Mouse (Mus musculus): ENCODE measurements around the gene a. TPM values are rescaled to one million over a fixed set of nuclear protein-coding genes. Genes with fewer than 3 reads are reported as not detected.
"Not testable (repeated sequence)": the region's sequence is repeated elsewhere in the genome, so short reads cannot be mapped to it uniquely, and the experiment has no call there.

a gene
- polyA plus RNA-seq, 1 experiment from 2014 or later = 5.3 TPM

DNA sequence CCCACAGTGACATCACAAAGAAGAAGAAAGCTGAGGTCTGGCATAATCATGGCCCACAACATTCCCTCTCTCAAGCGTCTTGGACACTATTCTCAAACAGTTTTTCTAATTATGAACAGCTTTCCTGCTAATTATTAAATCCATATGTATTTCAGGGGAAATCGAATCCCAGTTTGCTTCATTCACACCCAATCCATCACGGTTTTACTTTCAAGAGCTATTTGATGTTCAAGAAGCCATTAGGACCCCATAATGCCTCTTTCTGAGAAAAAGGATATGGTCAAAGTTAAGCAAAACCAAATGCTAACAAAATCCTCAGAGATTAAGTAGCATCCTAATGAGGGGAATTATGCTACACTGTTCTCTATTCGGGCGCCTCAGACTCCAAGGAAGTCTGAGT lies 181.8 kb downstream of the a start:
- no peaks in the 10 kb centered on the region for H3K9me3 ChIP-seq (ENCODE audit: control insufficient read depth, low read length)
- no peaks in the 10 kb centered on the region for H3K36me3 ChIP-seq (ENCODE audit: control insufficient read depth, insufficient read depth, low read length)
- ATAC-seq (ENCODE audit: low read depth) (no peak), DNase-seq (ENCODE audit: low spot score) (peak; percentile 53)
- no peak overlapping the region for H3K4me3 ChIP-seq (ENCODE audit: low read depth, low read length)
- H3K9ac ChIP-seq (ENCODE audit: low read depth, low read length) = no peak overlapping the region
- 26% methylated on average over 5 of the region's 5 CpGs for WGBS
- peaks cover 16% of the 10 kb centered on the region for H3K4me1 ChIP-seq (ENCODE audit: control insufficient read depth, insufficient read depth, low read length)
- H3K27me3 ChIP-seq (replicated peaks; ENCODE audit: control insufficient read depth, insufficient read depth, low read length) = no peaks in the 10 kb centered on the region
- H3K4me2 ChIP-seq (ENCODE audit: low read depth, low read length) = no peak overlapping the region
- H3K27ac ChIP-seq (replicated peaks; ENCODE audit: low read depth, low read length) = 0 out of 2 replicates have a peak overlapping the region, but pooled peaks have one; percentile 61

GRCm38 (mm10) chr2:154986609-154987008 lies 195.4 kb downstream of the a start:
- 74% methylated on average over 1 of the region's 1 CpGs for WGBS
- Histone ChIP-seq H3K4me1 (ENCODE audit: control insufficient read depth, insufficient read depth, low read length) (no peaks in the 10 kb centered on the region), H3K36me3 (ENCODE audit: control insufficient read depth, insufficient read depth, low read length) (no peaks in the 10 kb centered on the region), H3K9ac (ENCODE audit: low read depth, low read length) (no peak overlapping the region), H3K4me3 (ENCODE audit: low read depth, low read length) (no peak overlapping the region), H3K9me3 (ENCODE audit: control insufficient read depth, low read length) (no peaks in the 10 kb centered on the region), H3K27ac (replicated peaks; ENCODE audit: low read depth, low read length) (no peak overlapping the region), H3K4me2 (ENCODE audit: low read depth, low read length) (no peak overlapping the region), H3K27me3 (replicated peaks; ENCODE audit: control insufficient read depth, insufficient read depth, low read length) (no peaks in the 10 kb centered on the region)
- no peak for ATAC-seq (ENCODE audit: low read depth)
- no peak for DNase-seq (ENCODE audit: low spot score)

DNA sequence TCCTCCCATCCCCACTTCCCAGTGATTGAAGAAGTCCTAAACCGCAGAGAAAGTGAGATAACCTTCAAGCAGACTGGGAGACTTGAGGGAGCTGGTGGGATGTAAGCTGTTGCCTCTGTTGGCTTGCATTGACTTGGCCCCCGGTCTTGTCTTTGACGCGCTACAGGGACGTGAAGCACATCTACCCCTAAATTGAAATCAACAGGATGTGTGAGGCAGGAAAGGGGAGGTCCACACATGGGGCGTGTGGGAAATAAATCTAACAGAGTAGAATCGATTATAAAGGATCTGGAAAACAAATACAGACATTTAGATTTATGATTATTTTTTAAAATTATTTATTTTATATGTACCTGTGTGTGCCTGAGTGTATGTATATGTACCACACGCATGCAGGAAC lies 200.2 kb downstream of the a start:
- Histone ChIP-seq H3K27ac (replicated peaks; ENCODE audit: low read depth, low read length) (no peak overlapping the region), H3K9me3 (ENCODE audit: control insufficient read depth, low read length) (no peaks in the 10 kb centered on the region), H3K4me2 (ENCODE audit: low read depth, low read length) (no peak overlapping the region), H3K4me1 (ENCODE audit: control insufficient read depth, insufficient read depth, low read length) (no peaks in the 10 kb centered on the region), H3K9ac (ENCODE audit: low read depth, low read length) (no peak overlapping the region), H3K4me3 (ENCODE audit: low read depth, low read length) (no peak overlapping the region), H3K27me3 (replicated peaks; ENCODE audit: control insufficient read depth, insufficient read depth, low read length) (no peaks in the 10 kb centered on the region), H3K36me3 (ENCODE audit: control insufficient read depth, insufficient read depth, low read length) (no peaks in the 10 kb centered on the region)
- no peak for ATAC-seq (ENCODE audit: low read depth)
- 81% methylated on average over 8 of the region's 8 CpGs for WGBS
- no peak for DNase-seq (ENCODE audit: low spot score)

DNA sequence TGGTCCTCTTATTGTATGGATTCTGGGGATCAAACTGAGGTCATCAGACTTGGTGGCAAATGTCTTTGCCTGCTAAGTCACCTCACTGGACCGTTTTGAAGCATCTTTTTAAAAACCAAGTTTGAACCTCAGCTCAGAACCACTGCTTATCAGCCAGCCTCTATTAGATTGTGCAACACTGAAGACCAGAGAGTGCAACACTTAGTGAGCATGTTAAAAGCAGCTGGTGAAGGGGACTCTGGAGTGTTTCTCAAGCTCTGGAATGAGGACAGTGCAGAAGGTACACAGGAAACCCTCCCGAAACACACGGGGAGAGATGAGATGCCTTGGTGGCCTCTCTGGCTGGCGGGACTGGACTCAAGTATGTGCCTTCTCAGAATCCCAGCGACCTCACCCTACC lies 200.9 kb downstream of the a start:
- no peak for DNase-seq (ENCODE audit: low spot score)
- Histone ChIP-seq H3K27ac (replicated peaks; ENCODE audit: low read depth, low read length) (no peak overlapping the region), H3K9me3 (ENCODE audit: control insufficient read depth, low read length) (no peaks in the 10 kb centered on the region), H3K36me3 (ENCODE audit: control insufficient read depth, insufficient read depth, low read length) (no peaks in the 10 kb centered on the region), H3K27me3 (replicated peaks; ENCODE audit: control insufficient read depth, insufficient read depth, low read length) (no peaks in the 10 kb centered on the region), H3K4me2 (ENCODE audit: low read depth, low read length) (no peak overlapping the region), H3K4me1 (ENCODE audit: control insufficient read depth, insufficient read depth, low read length) (no peaks in the 10 kb centered on the region), H3K4me3 (ENCODE audit: low read depth, low read length) (no peak overlapping the region), H3K9ac (ENCODE audit: low read depth, low read length) (no peak overlapping the region)
- ATAC-seq (ENCODE audit: low read depth) = no peak
- 89% methylated on average over 5 of the region's 5 CpGs for WGBS

DNA sequence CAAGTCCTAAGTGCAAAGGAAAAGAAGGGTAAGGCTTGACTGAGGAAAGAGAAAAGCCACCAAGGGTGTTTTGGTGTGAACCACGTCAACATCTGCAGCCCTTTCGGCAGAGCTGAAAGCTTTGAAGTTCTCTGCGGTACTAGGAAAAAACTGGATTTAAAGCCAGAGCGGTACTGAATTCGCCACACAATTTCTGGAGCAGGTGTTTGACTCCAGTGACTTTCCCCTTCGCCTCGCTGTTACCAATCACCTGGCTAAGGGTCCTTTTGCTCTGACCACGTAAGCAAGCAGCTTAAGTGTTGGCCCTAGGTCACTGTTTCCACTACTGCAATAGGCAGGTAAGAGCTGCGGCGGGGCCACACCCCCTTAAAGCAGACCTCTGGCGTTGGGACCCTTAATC lies 214.3 kb downstream of the a start:
- H3K4me3 ChIP-seq (ENCODE audit: low read depth, low read length) = no peak overlapping the region
- no peaks in the 10 kb centered on the region for H3K4me1 ChIP-seq (ENCODE audit: control insufficient read depth, insufficient read depth, low read length)
- H3K4me2 ChIP-seq (ENCODE audit: low read depth, low read length) = no peak overlapping the region
- no peak overlapping the region for H3K27ac ChIP-seq (replicated peaks; ENCODE audit: low read depth, low read length)
- 91% methylated on average over 11 of the region's 11 CpGs for WGBS
- no peaks in the 10 kb centered on the region for H3K27me3 ChIP-seq (replicated peaks; ENCODE audit: control insufficient read depth, insufficient read depth, low read length)
- DNase-seq (ENCODE audit: low spot score) = no peak
- no peak overlapping the region for H3K9ac ChIP-seq (ENCODE audit: low read depth, low read length)
- H3K9me3 ChIP-seq (ENCODE audit: control insufficient read depth, low read length) = no peaks in the 10 kb centered on the region
- no peaks in the 10 kb centered on the region for H3K36me3 ChIP-seq (ENCODE audit: control insufficient read depth, insufficient read depth, low read length)
- ATAC-seq (ENCODE audit: low read depth) = no peak

DNA sequence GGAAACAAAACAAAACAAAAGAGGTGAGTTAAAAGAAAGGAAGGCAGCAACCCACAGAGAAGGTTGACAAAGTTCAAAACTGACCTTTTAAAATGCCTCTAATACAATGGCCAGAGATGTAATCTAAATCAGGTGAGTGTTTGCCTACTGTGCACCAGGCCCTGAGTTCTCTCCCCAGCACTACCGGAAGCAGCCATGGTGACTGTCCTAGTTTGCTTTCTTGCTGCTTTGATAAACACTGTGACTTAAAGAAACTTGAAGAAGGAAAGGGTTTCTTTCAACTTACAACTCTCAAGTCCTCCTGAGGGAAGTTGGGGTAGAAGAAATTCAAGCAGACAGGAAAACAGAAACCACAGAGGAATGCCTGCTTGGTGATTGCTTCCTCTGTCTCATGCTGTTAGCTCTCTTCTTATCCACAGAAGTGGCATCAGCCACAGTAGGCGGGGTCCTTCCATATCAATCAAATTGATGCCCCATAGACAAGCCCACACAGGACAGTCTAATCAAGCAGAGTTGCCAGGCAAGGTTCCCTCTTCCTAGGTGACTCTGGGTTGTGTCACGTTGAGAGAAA lies 220.0 kb downstream of the a start:
- peaks cover 3% of the 10 kb centered on the region; the same call in 1 of the 2 replicates for H3K4me1 ChIP-seq (ENCODE audit: control insufficient read depth, insufficient read depth, low read length)
- no peaks in the 10 kb centered on the region for H3K36me3 ChIP-seq (ENCODE audit: control insufficient read depth, insufficient read depth, low read length)
- H3K9me3 ChIP-seq (ENCODE audit: control insufficient read depth, low read length) = no peaks in the 10 kb centered on the region
- ATAC-seq (ENCODE audit: low read depth) = no peak
- 46% methylated on average over 3 of the region's 3 CpGs for WGBS
- H3K4me2 ChIP-seq (ENCODE audit: low read depth, low read length) = no peak overlapping the region
- no peak overlapping the region for H3K9ac ChIP-seq (ENCODE audit: low read depth, low read length)
- H3K4me3 ChIP-seq (ENCODE audit: low read depth, low read length) = no peak overlapping the region
- peak; percentile 6 for DNase-seq (ENCODE audit: low spot score)
- no peaks in the 10 kb centered on the region for H3K27me3 ChIP-seq (replicated peaks; ENCODE audit: control insufficient read depth, insufficient read depth, low read length)
- H3K27ac ChIP-seq (replicated peaks; ENCODE audit: low read depth, low read length) = no peak overlapping the region

DNA sequence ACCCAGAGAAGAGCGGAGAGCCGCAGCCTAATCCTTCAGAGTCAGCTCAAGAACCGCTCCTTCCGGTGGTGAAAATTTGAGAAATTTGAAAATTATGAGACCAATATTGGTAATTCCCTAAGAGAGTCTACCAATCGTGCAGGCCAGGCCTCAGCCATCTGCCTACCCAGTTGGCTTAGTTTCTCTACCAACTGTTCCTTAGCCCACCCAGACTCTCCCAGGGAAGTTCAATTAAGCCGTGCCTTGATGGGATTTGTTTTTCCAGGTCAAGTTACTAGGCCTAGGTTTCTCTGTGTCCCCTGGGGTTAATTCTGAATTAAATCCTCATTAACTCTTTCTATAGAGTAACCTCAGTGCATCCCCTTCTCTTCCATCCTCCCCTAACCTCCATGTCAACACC lies 221.8 kb downstream of the a start:
- Histone ChIP-seq H3K9ac (ENCODE audit: low read depth, low read length) (no peak overlapping the region), H3K27ac (replicated peaks; ENCODE audit: low read depth, low read length) (no peak overlapping the region), H3K9me3 (ENCODE audit: control insufficient read depth, low read length) (no peaks in the 10 kb centered on the region), H3K36me3 (ENCODE audit: control insufficient read depth, insufficient read depth, low read length) (no peaks in the 10 kb centered on the region), H3K27me3 (replicated peaks; ENCODE audit: control insufficient read depth, insufficient read depth, low read length) (no peaks in the 10 kb centered on the region), H3K4me1 (ENCODE audit: control insufficient read depth, insufficient read depth, low read length) (peaks cover 3% of the 10 kb centered on the region; the same call in 1 of the 2 replicates), H3K4me2 (ENCODE audit: low read depth, low read length) (no peak overlapping the region), H3K4me3 (ENCODE audit: low read depth, low read length) (no peak overlapping the region)
- ATAC-seq (ENCODE audit: low read depth) = peak; percentile 62; the same call in 1 of the 2 replicates
- WGBS = 63% methylated on average over 6 of the region's 6 CpGs
- peak; percentile 40 for DNase-seq (ENCODE audit: low spot score)

GRCm38 (mm10) chr2:155016751-155017150 lies 225.5 kb downstream of the a start:
- not testable (repeated sequence) for H3K27me3 ChIP-seq (replicated peaks; ENCODE audit: control insufficient read depth, insufficient read depth, low read length); H3K36me3 ChIP-seq (ENCODE audit: control insufficient read depth, insufficient read depth, low read length); H3K4me2 ChIP-seq (ENCODE audit: low read depth, low read length); H3K4me3 ChIP-seq (ENCODE audit: low read depth, low read length); H3K9ac ChIP-seq (ENCODE audit: low read depth, low read length); ATAC-seq (ENCODE audit: low read depth); H3K9me3 ChIP-seq (ENCODE audit: control insufficient read depth, low read length); H3K4me1 ChIP-seq (ENCODE audit: control insufficient read depth, insufficient read depth, low read length); DNase-seq (ENCODE audit: low spot score); H3K27ac ChIP-seq (replicated peaks; ENCODE audit: low read depth, low read length)
- WGBS = 44% methylated on average over 3 of the region's 9 CpGs

DNA sequence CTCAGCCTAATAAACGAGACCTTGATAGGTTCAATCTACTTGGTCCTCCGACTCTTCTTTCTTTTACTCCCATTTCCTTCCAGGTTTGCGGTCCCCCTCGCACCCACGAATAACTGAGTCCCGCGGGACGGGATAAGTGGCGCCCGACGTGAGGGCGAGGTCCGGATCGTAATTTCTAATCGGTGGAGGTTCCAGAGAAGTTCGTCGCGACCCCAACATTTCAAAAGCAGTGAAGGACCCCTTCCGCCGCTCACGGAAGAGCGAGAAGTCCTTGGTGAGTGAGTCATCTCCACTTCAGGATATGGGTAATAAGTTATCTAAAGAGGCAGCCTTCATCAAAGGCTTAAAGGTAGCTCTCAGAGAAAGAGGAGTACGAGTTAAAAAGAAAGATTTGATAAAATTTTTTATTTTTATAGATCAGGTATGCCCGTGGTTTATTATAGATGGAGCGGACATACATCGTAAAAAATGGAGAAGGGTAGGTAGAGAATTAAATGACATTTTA lies 227.1 kb downstream of the a start, which contains the start of gene Gm14226:
Gm14226 (plus strand) TSS at position 16 of the 505 bp plus-strand sequence.
- WGBS = 2% methylated on average over 23 of the region's 26 CpGs
- peak within 1 kb of the TSS; percentile 78 for H3K4me2 ChIP-seq (ENCODE audit: low read depth, low read length)

More for the DNA sequence above, 227.1 kb downstream of the a start, which contains the start of gene Gm14226:
- Histone ChIP-seq H3K9ac (ENCODE audit: low read depth, low read length) (peak within 1 kb of the TSS; percentile 70), H3K27ac (replicated peaks; ENCODE audit: low read depth, low read length) (peak within 1 kb of the TSS; percentile 90), H3K4me3 (ENCODE audit: low read depth, low read length) (peak within 1 kb of the TSS; percentile 50)
- not testable (repeated sequence) for DNase-seq (ENCODE audit: low spot score); H3K4me1 ChIP-seq (ENCODE audit: control insufficient read depth, insufficient read depth, low read length); H3K36me3 ChIP-seq (ENCODE audit: control insufficient read depth, insufficient read depth, low read length); H3K9me3 ChIP-seq (ENCODE audit: control insufficient read depth, low read length); H3K27me3 ChIP-seq (replicated peaks; ENCODE audit: control insufficient read depth, insufficient read depth, low read length); ATAC-seq (ENCODE audit: low read depth)
